In the genomic region with DNA sequence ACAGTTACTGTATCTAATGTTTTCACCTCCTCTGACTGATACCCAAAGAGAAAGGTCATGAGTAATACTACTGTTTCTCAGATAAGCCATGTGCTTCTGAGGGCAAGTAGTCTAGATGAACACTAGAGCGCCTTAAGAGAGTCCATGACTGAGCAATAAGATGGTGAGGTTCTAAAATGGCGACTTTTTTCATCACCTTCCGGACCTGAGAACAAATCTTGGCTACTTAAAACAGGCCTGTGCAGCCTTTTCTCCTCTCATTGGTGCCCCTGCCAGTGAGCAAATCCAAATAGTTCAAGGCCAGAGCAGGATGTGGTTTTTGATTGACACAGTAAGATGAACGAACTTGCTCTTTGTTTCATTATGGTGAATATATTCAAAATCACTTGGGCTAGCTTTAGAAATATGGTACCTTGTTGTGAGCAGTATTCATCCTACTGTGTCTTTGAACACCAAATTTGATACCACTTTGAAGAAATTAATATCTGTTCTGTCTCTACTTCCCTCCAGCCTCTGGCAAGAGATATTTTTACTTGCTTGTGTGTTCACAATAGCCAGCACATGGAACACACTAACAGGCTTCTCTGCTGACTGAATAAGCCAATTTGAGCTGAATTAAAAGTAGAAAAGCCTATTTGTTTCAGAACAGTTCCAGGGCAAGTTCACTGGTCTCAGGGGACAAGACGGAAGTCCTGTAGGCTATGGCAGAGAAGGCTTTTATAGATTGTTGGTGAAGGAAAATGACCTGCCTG, we compare ENCODE assay signal across 21 mouse cellular contexts. TPM values are rescaled to one million over a fixed set of nuclear protein-coding genes. Genes with fewer than 3 reads are reported as not detected.
DNase-seq lines count a peak whose midpoint lies in the region; ATAC-seq and TF ChIP-seq lines count a peak whose summit lies in the region.
"Had no signal": no experiment of that assay in that cellular context is flagged by ENCODE, and none has a peak within 500 bp of the region (broad histone marks: within the 10 kb centered on the region; RNA-seq: fewer than 3 reads in every experiment).

No protein-coding gene starts in this region.

- no peaks in the 10 kb centered on the region for H3K36me3 ChIP-seq in midbrain, postnatal 0 days (ENCODE audit: insufficient read depth, low read length)
- H3K36me3 ChIP-seq: forebrain, embryonic 12.5 days; G1E; neural tube, embryonic 15.5 days had no signal

- 85% methylated on average over 5 of the region's 5 CpGs for WGBS in midbrain, postnatal 0 days

- no peak for TF ChIP-seq CTCF in midbrain, postnatal 0 days (IDR thresholded peaks at IDR 0.05)

- H3K4me3 ChIP-seq in midbrain, postnatal 0 days (ENCODE audit: low read depth, low read length) = no peak overlapping the region
- H3K4me3 ChIP-seq: forebrain, embryonic 12.5 days; layer of hippocampus, adult 2 months; neural tube, embryonic 15.5 days had no signal

- H3K9me3 ChIP-seq in midbrain, postnatal 0 days (ENCODE audit: low read length) = no peaks in the 10 kb centered on the region
- H3K9me3 ChIP-seq: forebrain, embryonic 12.5 days; neural tube, embryonic 15.5 days had no signal

- no peaks in the 10 kb centered on the region for H3K4me1 ChIP-seq in midbrain, postnatal 0 days (ENCODE audit: insufficient read depth, low read length)
- H3K4me1 ChIP-seq: forebrain, embryonic 12.5 days; neural tube, embryonic 15.5 days had no signal

- H3K9ac ChIP-seq in midbrain, postnatal 0 days (replicated peaks; ENCODE audit: low read length, poor library complexity, severe bottlenecking) = no peak overlapping the region
- H3K9ac ChIP-seq: forebrain, embryonic 12.5 days; lung, embryonic 14.5 days; neural tube, embryonic 15.5 days had no signal

- ATAC-seq in megakaryocyte progenitor cell, adult 5-6 weeks (replicated peaks; ENCODE audit: poor library complexity) = peak; percentile 40; the same call in 1 of the 2 replicates
- ATAC-seq in midbrain, postnatal 0 days (ENCODE audit: low FRiP score) = no peak
- ATAC-seq: intestine, embryonic 16.5 days had no signal

- DNase-seq in 3T3-L1 (ENCODE audit: low read depth, low spot score) = peak; percentile 65
- peak; percentile 49 to 52 for DNase-seq in B cell, adult 2 months
- DNase-seq in T-cell, adult 2 months (ENCODE audit: low spot score) = peak; percentile 76
- no peak for DNase-seq in urinary bladder, postnatal 36 days (ENCODE audit: low spot score in 2 of 2)
- DNase-seq in lung, postnatal 36 days = no peak
- no peak for DNase-seq in adrenal gland, postnatal 10 days
- no peak for DNase-seq in midbrain, postnatal 0 days (ENCODE audit: low spot score)
- DNase-seq: cerebellum, adult 11-12 months; lung, embryonic 14.5 days; retina, postnatal 1 day; spleen, adult 18-20 months had no signal

- H3K4me2 ChIP-seq in midbrain, postnatal 0 days (ENCODE audit: low read depth, low read length, poor library complexity, severe bottlenecking) = no peak overlapping the region
- H3K4me2 ChIP-seq: forebrain, embryonic 12.5 days; lung, embryonic 14.5 days; neural tube, embryonic 15.5 days had no signal

- H3K27me3 ChIP-seq in midbrain, postnatal 0 days (ENCODE audit: insufficient read depth, low read length) = no peaks in the 10 kb centered on the region
- H3K27me3 ChIP-seq: forebrain, embryonic 12.5 days; neural tube, embryonic 15.5 days had no signal

- no peak overlapping the region for H3K27ac ChIP-seq in midbrain, postnatal 0 days (ENCODE audit: low read depth, low read length)
- H3K27ac ChIP-seq: forebrain, embryonic 12.5 days; layer of hippocampus, adult 2 months; neural tube, embryonic 15.5 days had no signal

RNA-seq across cellular contexts. Expression of gene Clec2g, which starts 38.7 kb away (rescaled TPM):
- not detected in 2 replicates for total RNA-seq in megakaryocyte progenitor cell, adult 5-6 weeks (2015)
- not detected in 2 replicates for total RNA-seq in megakaryocyte progenitor cell, adult 5-6 weeks (2017)
- total RNA-seq in adrenal gland, postnatal 10 days (2021) = 1 to 10 TPM; 4.5 to 6.2 TPM
- total RNA-seq in midbrain, postnatal 0 days (2014; rRNA removed) = not detected in 2 replicates
- polyA plus RNA-seq in midbrain, postnatal 0 days (2015; fragmentation: Nextera tagmentation; extraction: Ambion mirVana) = not detected in 2 replicates
- polyA plus RNA-seq: forebrain, embryonic 12.5 days; G1E; gonadal fat pad, adult 2 months; heart, embryonic 14.5 days; hindbrain, embryonic 11.5 days; intestine, embryonic 16.5 days; kidney, embryonic 16.5 days; lung, embryonic 14.5 days; neural tube, embryonic 15.5 days had no signal

Comparison
In these comparisons a context has a peak if more than half of its experiments do, and no peak if none do; other contexts are left out.
1. DNase-seq: peak in 3T3-L1 (single experiment), B cell, adult 2 months (2 of 2) and T-cell, adult 2 months (single experiment); none in urinary bladder, postnatal 36 days (0 of 2), lung, postnatal 36 days (single experiment), adrenal gland, postnatal 10 days (single experiment) and midbrain, postnatal 0 days (single experiment).